Mouse (Mus musculus) stomach, postnatal 0 days (tissue): ENCODE results near the gene Sec16a. TPM values are rescaled to one million over a fixed set of nuclear protein-coding genes. Genes with fewer than 3 reads are reported as not detected.

Experiments
- ATAC-seq: fragments of 200-750 bp; cut with Nextera tagmentation; 2 replicates; pipeline ENCODE4 v1.8.0; 2017; ENCODE audit not compliant: low FRiP score, low TSS enrichment
- DNase-seq: peaks from one replicate; pipeline ENCODE4 v3.0.0-alpha.2; 2016; ENCODE audit warnings: low spot score
- H3K27ac ChIP-seq: fragments of 300-500 bp; sonication (generic); replicated peaks from 2 replicates; pipeline ENCODE4 v1.5.1; 2014; ENCODE audit warnings: mild to moderate bottlenecking, control low read depth
- H3K27me3 ChIP-seq: fragments of 300-500 bp; sonication (generic); 2 replicates; pipeline ENCODE4 v1.6.1; 2014; ENCODE audit warnings: low read length; ENCODE audit not compliant: control insufficient read depth, insufficient read depth
- H3K36me3 ChIP-seq: fragments of 300-500 bp; sonication (generic); 2 replicates; pipeline ENCODE4 v1.6.1; 2014; ENCODE audit warnings: low read length, mixed read lengths; ENCODE audit not compliant: control insufficient read depth, insufficient read depth
- H3K4me1 ChIP-seq: fragments of 300-500 bp; sonication (generic); replicated peaks from 2 replicates; pipeline ENCODE4 v1.6.1; 2014; ENCODE audit warnings: antibody characterized with exemption; ENCODE audit not compliant: control insufficient read depth, insufficient read depth
- H3K4me2 ChIP-seq: fragments of 300-500 bp; sonication (generic); replicated peaks from 2 replicates; pipeline ENCODE4 v1.6.1; 2014; ENCODE audit warnings: low read depth, mild to moderate bottlenecking, control low read depth, moderate library complexity
- H3K4me3 ChIP-seq: fragments of 300-500 bp; sonication (generic); 2 replicates; pipeline ENCODE4 v1.5.1; 2014; ENCODE audit warnings: low read depth, low read length, control low read depth
- H3K9ac ChIP-seq: fragments of 300-500 bp; sonication (generic); 2 replicates; pipeline ENCODE4 v1.6.1; 2014; ENCODE audit warnings: mild to moderate bottlenecking, low read length, control low read depth, mixed read lengths
- H3K9me3 ChIP-seq: fragments of 300-500 bp; sonication (generic); 2 replicates; pipeline ENCODE4 v1.6.1; 2016; ENCODE audit warnings: low read length; ENCODE audit not compliant: control insufficient read depth
- CTCF ChIP-seq: IDR thresholded peaks from 2 replicates; pipeline ENCODE4 v1.5.1; 2016; ENCODE audit warnings: antibody characterized with exemption, low read depth, mild to moderate bottlenecking, moderate library complexity
- EP300 ChIP-seq: optimal IDR thresholded peaks from 2 replicates; pipeline ENCODE3; 2016; ENCODE audit warnings: antibody characterized with exemption
- WGBS: fragments of 180-500 bp; shearing (Covaris S2); extraction: QIAGEN DNeasy Blood & Tissue Kit; methylation state at CpG from one replicate; pipeline ENCODE4 v1.1.7; 2014; 5-methylcytosine and 5-hydroxymethylcytosine counted together
- polyA plus RNA-seq: library from polyadenylated mRNA; unstranded; fragments of >200 nt; fragmentation: Nextera tagmentation; extraction: Ambion mirVana; gene quantifications from 2 replicates; pipeline ENCODE4 v1.2.1, GENCODE M21; 2015

The Sec16a gene
- polyA plus RNA-seq, 1 experiment from 2014 or later = 10.6 TPM

- Histone ChIP-seq H3K9ac (0 out of 2 replicates have a peak overlapping the region, but pooled peaks have one; percentile 94), H3K27ac (peak overlapping the region; percentile 56; the same call in 1 of the 2 replicates), H3K4me1 (peaks cover 10% of the 10 kb centered on the region), H3K9me3 (no peaks in the 10 kb centered on the region), H3K4me3 (no peak overlapping the region), H3K4me2 (peak overlapping the region; percentile 17; the same call in 1 of the 2 replicates), H3K27me3 (no peaks in the 10 kb centered on the region), H3K36me3 (peaks cover 16% of the 10 kb centered on the region)
- WGBS = 43% methylated on average over 3 of the region's 3 CpGs
- no peak for TF ChIP-seq EP300
- TF ChIP-seq CTCF = no peak
- ATAC-seq (no peak), DNase-seq (no peak)
These were observed 35.7 kb downstream of the Sec16a start for GRCm38 (mm10) chr2:26409362-26409761.

DNA sequence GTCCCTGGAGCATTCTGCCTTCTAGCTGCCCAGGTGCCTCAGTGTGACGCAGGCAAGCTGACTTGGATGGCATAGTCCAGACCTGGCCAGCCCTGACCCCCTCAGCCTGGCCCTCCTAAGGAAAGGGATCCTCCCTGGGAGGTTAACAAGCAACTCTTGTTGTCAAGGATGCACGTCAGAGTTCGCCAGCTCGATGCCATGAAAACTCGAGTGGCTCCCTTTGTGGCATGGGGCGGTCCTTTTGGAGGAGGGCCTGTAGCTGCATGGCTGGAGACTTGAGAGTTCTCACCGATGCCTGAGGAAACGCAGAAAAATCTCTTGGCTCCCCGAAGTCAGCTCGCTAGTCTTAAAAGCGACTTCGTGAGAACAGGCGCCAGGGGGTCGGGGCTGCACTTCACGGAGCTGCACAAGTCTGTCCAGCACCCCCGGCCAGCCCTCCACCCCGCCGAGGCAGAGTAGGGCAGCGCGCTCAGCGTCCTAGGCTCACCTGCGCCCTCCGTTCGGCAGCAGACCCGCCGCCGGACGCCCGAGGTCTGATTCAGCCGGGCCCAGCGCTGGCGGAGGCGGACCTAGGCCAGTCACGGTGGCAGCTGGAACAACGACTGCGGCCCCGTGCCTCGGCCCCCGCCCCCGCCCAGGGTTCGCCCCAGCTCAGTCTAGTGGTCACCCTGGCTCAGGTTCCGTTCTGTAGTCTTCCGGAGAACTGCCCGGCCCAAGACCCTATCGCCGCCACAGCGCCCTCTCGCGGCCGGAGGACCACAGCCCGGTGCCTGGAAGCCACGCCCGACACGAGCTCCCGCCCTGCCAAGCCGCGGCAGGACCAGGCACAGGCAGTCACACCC, 36.3 kb downstream of the Sec16a start, which contains the start of gene Inpp5e:
Gene Inpp5e (minus strand): TSS at position 689 of the 842 bp plus-strand sequence.
- DNase-seq (peak; percentile 99), ATAC-seq (peak; percentile 96)
- peaks cover 13% of the 10 kb centered on the region for H3K36me3 ChIP-seq
- H3K27me3 ChIP-seq = no peaks in the 10 kb centered on the region
- TF ChIP-seq CTCF (peak; percentile 98), EP300 (no peak)
- peaks cover 10% of the 10 kb centered on the region for H3K4me1 ChIP-seq
- peak within 1 kb of the TSS; percentile 87 for H3K27ac ChIP-seq
- H3K9me3 ChIP-seq = no peaks in the 10 kb centered on the region
- under 1% methylated on average over 55 of the region's 57 CpGs for WGBS
- H3K4me2 ChIP-seq = peak within 1 kb of the TSS; percentile 89
- H3K4me3 ChIP-seq = peak within 1 kb of the TSS; percentile 86
- peak within 1 kb of the TSS; percentile 94 for H3K9ac ChIP-seq

- peaks cover 27% of the 10 kb centered on the region for H3K36me3 ChIP-seq
- H3K9me3 ChIP-seq = no peaks in the 10 kb centered on the region
- H3K27me3 ChIP-seq = no peaks in the 10 kb centered on the region
- no peak for ATAC-seq
- H3K9ac ChIP-seq = no peak overlapping the region
- 77% methylated on average over 8 of the region's 8 CpGs for WGBS
- no peak overlapping the region for H3K4me2 ChIP-seq
- peaks cover 8% of the 10 kb centered on the region for H3K4me1 ChIP-seq
- H3K27ac ChIP-seq = no peak overlapping the region
- TF ChIP-seq CTCF = no peak
- no peak for TF ChIP-seq EP300
- no peak overlapping the region for H3K4me3 ChIP-seq
- no peak for DNase-seq
These were observed 41.7 kb downstream of the Sec16a start for GRCm38 (mm10) chr2:26403306-26403705.

- Histone ChIP-seq H3K9ac (no peak overlapping the region), H3K4me1 (no peaks in the 10 kb centered on the region), H3K27ac (no peak overlapping the region), H3K9me3 (no peaks in the 10 kb centered on the region), H3K4me2 (no peak overlapping the region), H3K27me3 (no peaks in the 10 kb centered on the region), H3K4me3 (no peak overlapping the region), H3K36me3 (peaks cover 32% of the 10 kb centered on the region)
- TF ChIP-seq CTCF (no peak), EP300 (no peak)
- 93% methylated on average over 1 of the region's 1 CpGs for WGBS
- no peak for ATAC-seq
- no peak for DNase-seq
These were observed 42.8 kb downstream of the Sec16a start for GRCm38 (mm10) chr2:26402265-26402664.

- 82% methylated on average over 4 of the region's 4 CpGs for WGBS
- H3K4me3 ChIP-seq = no peak overlapping the region
- TF ChIP-seq CTCF = no peak
- TF ChIP-seq EP300 = no peak
These were observed 44.0 kb downstream of the Sec16a start for GRCm38 (mm10) chr2:26401023-26401422.

DNA sequence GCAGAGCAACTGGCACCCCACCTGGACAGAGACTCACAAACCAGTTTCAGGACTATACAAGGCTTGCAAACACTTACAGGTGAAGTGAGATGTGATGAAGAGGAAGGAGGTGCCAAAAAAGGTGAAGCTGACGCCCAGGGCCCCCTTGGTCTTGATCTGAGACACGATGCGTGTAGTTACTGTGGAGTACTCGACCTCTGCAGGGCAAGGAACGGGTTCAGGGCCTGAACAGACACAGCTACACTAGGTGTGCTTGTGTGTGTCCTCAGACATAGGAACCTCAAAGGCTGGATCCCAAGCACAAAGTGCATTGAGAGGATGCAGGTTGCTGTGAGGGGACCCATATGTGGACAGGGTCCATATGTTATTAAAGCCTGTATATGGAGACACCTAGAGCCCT, 44.7 kb downstream of the Sec16a start:
- no peak overlapping the region for H3K27ac ChIP-seq
- DNase-seq = no peak
- H3K4me2 ChIP-seq = no peak overlapping the region
- H3K9me3 ChIP-seq = no peaks in the 10 kb centered on the region
- H3K36me3 ChIP-seq = peaks cover 48% of the 10 kb centered on the region
- TF ChIP-seq EP300 = no peak
- no peak for TF ChIP-seq CTCF
- 86% methylated on average over 5 of the region's 5 CpGs for WGBS
- no peaks in the 10 kb centered on the region for H3K4me1 ChIP-seq
- H3K4me3 ChIP-seq = no peak overlapping the region
- no peak for ATAC-seq
- no peaks in the 10 kb centered on the region for H3K27me3 ChIP-seq
- no peak overlapping the region for H3K9ac ChIP-seq

More at GRCm38 (mm10) chr2:26401023-26401422, 44.0 kb downstream of the Sec16a start:
- Histone ChIP-seq H3K4me1 (no peaks in the 10 kb centered on the region), H3K36me3 (peaks cover 40% of the 10 kb centered on the region), H3K9ac (no peak overlapping the region), H3K9me3 (no peaks in the 10 kb centered on the region), H3K4me2 (no peak overlapping the region), H3K27me3 (no peaks in the 10 kb centered on the region), H3K27ac (no peak overlapping the region)
- DNase-seq (no peak), ATAC-seq (no peak)
